Mouse (Mus musculus): ENCODE data around the gene Fadd. TPM values are rescaled to one million over a fixed set of nuclear protein-coding genes. Genes with fewer than 3 reads are reported as not detected.
A peak's percentile ranks its signal among the peaks of the same experiment; 100 is the strongest.

Gene Fadd
- total RNA-seq (2021) = 1 to 10 TPM; 2.9 to 3.1 TPM
- long read RNA-seq, partial matches to known transcripts = 0 of 4 reads
- long read RNA-seq, other reads (novel, unspliced or antisense) = 0 of 4 reads

- DNase-seq (ENCODE audit: low spot score in 2 of 2) = peak; percentile 98
Observed at GRCm38 (mm10) chr7:144582284-144582980, at the start of gene Fadd. Gene Fadd, minus strand, starts transcription at chr7:144582463.

GRCm38 (mm10) chr7:144630622-144631021 lies 48.4 kb upstream of the Fadd start:
- DNase-seq (ENCODE audit: low spot score in 2 of 2) = no peak

GRCm38 (mm10) chr7:144628334-144628915 lies 46.2 kb upstream of the Fadd start:
- DNase-seq (ENCODE audit: low spot score in 2 of 2) = peak in 1 of 2 experiments; percentile 27

- no peak for DNase-seq (ENCODE audit: low spot score in 2 of 2)
Observed at GRCm38 (mm10) chr7:144627606-144628333, 45.5 kb upstream of the Fadd start.

GRCm38 (mm10) chr7:144626042-144626441 lies 43.8 kb upstream of the Fadd start:
- peak; percentile 28 to 47 for DNase-seq (ENCODE audit: low spot score in 2 of 2)

- peak; percentile 38 to 40 for DNase-seq (ENCODE audit: low spot score in 2 of 2)
Observed at GRCm38 (mm10) chr7:144620721-144621681, 38.7 kb upstream of the Fadd start.

- no peak for DNase-seq (ENCODE audit: low spot score in 2 of 2)
Observed at GRCm38 (mm10) chr7:144620315-144620714, 38.1 kb upstream of the Fadd start.

- DNase-seq (ENCODE audit: low spot score in 2 of 2) = no peak
Observed at GRCm38 (mm10) chr7:144615343-144615742, 33.1 kb upstream of the Fadd start.

- DNase-seq (ENCODE audit: low spot score in 2 of 2) = no peak
Observed at GRCm38 (mm10) chr7:144612829-144613228, 30.6 kb upstream of the Fadd start.

- no peak for DNase-seq (ENCODE audit: low spot score in 2 of 2)
Observed at GRCm38 (mm10) chr7:144612351-144612750, 30.1 kb upstream of the Fadd start.

GRCm38 (mm10) chr7:144611595-144611994 lies 29.3 kb upstream of the Fadd start:
- no peak for DNase-seq (ENCODE audit: low spot score in 2 of 2)

- DNase-seq (ENCODE audit: low spot score in 2 of 2) = no peak
Observed at GRCm38 (mm10) chr7:144609568-144609967, 27.3 kb upstream of the Fadd start.

GRCm38 (mm10) chr7:144607862-144608261 lies 25.6 kb upstream of the Fadd start:
- DNase-seq (ENCODE audit: low spot score in 2 of 2) = no peak

GRCm38 (mm10) chr7:144604735-144605134 lies 22.5 kb upstream of the Fadd start:
- DNase-seq (ENCODE audit: low spot score in 2 of 2) = no peak

GRCm38 (mm10) chr7:144604291-144604690 lies 22.0 kb upstream of the Fadd start:
- no peak for DNase-seq (ENCODE audit: low spot score in 2 of 2)

- peak in 1 of 2 experiments; percentile 25 for DNase-seq (ENCODE audit: low spot score in 2 of 2)
Observed at GRCm38 (mm10) chr7:144600333-144600900, 18.2 kb upstream of the Fadd start.

- DNase-seq (ENCODE audit: low spot score in 2 of 2) = no peak
Observed at GRCm38 (mm10) chr7:144589508-144589907, 7.2 kb upstream of the Fadd start.

GRCm38 (mm10) chr7:144587291-144587690 lies 5.0 kb upstream of the Fadd start:
- DNase-seq (ENCODE audit: low spot score in 2 of 2) = peak; percentile 69 to 78

- DNase-seq (ENCODE audit: low spot score in 2 of 2) = peak; percentile 88
Observed at GRCm38 (mm10) chr7:144585648-144586047, 3.4 kb upstream of the Fadd start.

- peak; percentile 49 to 67 for DNase-seq (ENCODE audit: low spot score in 2 of 2)
Observed at GRCm38 (mm10) chr7:144583619-144584018, 1.4 kb upstream of the Fadd start.
